Mouse (Mus musculus) spleen, adult 12 weeks (tissue): ENCODE data around the gene Vmp1.

Source experiments
- DNase-seq: peaks from one replicate; pipeline ENCODE4 v3.0.0; 2022; ENCODE audit warnings: low spot score

Vmp1 gene

DNA sequence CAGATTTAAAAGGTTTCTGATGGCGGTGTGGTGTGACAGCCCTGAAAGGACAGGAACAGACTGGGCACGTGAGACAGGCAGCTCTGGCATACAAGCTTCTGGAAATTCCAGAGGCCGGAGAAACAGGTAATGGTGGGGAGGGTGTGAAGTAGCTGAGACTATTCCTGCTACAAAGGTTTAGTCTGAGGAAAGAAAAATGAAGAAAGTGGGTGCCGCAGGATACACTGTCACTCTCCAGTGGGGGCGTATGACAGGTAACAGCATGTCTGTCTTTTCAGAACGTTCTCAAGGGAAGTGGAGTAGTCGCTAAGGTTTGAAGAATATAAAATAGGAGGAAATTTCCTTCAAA lies 83.5 kb downstream of the Vmp1 start:
- DNase-seq, result no peak

DNA sequence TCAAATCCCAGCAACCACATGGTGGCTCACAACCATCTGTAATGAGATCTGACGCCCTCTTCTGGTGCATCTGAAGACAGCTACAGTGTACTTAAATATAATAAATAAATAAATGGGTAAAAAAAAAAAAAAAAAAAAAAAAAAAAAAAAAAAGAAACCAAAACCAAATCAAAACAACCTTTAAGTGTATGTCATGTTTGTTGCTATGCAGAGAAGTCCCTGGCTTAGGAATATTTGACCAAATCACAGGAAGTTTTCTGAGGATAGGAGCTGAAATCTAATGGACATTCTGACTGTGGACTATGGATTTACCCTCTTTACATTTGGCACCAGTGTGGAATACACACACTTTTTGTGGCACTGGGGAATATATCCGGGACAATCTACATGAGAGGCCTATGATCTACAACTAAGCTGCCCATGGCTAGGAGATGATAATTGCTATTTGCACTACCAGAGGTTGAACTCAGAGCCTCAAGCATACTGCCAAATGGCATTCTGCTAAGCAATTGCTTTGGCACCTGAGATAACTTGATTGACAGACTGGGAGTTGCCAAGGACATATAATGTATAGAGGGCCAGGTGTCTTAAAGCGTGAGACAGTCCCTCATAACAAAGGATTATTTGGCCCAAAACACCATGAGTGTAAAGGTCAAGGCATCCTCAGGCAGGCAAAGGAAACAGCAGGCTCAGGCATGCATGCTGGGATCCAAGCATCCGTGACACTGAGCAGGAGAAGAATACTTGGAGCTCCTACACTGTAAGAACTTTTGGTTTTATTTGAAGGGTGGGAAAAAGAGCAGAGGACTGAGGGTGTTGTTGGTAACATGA lies 84.0 kb downstream of the Vmp1 start:
- DNase-seq, result no peak

DNA sequence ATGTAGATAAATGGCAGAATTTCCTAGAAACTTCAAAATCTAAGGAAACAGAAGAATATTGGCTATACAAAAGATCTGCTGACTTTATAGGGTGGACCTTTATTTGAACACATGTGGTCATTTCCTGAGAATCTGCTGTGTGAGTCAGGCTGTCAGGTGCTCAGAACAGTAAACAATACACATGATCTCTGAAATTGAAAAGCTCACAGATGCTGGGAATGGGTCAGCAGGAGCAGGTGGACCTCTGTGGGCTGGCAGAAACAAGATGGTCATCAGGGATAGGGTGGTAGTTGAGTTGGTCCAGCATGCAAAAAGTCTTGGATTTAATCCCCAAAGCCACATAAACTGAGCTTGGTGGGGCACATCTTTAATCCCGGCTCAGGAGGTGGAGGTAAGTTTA lies 85.1 kb downstream of the Vmp1 start:
- DNase-seq, result no peak

DNA sequence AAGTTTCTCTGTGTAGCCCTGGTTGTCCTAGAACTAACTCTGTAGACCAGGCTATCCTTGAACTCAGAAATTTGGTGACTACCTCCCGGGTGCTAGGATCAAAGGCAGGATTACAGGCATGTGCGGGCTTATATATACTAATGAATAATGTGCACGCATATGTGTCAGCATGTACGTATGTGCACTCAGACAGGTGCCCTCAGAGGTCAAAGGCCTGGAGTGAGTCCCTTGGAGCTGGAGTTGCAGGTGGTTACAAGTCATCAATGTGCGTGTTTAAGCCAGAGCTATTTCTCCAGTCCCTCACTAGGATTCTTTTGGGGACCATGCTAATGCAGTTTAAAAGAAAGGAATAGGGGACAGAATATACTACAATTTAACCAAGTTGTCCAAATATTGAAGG lies 85.5 kb downstream of the Vmp1 start:
- DNase-seq, result no peak

- DNase-seq, result no peak
Observed at GRCm38 (mm10) chr11:86596976-86597375, 86.7 kb downstream of the Vmp1 start.

DNA sequence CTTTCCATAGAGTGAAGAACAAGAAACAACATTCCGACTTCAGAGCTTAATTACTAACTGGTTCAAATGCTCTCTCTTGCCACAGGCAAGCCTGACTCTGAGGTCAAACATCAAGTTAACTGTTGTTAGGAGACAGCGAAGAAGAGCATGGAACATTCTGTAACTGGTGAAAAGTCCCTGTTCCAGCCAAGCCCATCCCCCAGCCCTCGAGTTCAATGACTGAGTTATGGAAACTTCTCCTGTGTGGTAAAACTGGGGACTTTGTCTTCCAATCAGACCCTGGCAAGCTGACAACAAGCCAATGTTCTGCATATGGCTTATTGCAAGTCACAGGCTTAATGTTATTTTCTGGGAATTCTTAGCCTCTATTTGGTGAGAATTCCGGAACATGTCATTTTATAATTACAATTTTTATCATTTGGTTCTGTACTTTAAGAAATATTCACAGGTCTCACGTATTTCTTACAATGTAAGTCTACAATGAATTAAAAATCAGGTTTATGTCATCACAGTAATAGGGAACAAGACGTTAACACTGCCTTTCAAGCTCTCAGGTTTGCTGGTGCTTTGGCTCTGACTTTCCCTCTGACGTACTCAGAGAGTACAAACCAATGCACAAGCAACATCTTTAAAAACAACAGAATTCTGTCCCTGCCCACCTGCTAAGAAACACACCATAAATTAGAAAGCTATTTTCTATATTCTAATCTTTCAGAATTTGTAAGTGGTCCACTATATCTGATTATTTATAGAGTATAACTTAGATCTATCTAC lies 87.3 kb downstream of the Vmp1 start:
- DNase-seq, result no peak

DNA sequence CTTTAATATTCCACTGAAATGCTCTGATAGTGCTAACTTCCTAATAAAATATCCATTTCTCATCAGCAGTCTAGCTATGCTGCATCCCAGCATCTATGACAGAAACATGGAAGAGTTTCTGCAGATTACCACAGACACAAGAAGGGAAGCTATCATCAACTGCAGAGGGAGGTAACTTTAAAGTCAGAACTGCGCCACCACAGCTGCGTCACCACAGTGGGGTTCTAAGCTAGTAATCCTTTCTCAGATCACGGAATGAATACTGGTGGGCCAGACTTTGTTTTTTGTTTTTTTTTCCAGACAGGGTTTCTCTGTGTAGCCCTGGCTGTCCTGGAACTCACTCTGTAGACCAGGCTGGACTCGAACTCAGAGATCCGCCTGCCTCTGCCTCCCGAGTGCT lies 88.3 kb downstream of the Vmp1 start:
- no peak for DNase-seq

DNA sequence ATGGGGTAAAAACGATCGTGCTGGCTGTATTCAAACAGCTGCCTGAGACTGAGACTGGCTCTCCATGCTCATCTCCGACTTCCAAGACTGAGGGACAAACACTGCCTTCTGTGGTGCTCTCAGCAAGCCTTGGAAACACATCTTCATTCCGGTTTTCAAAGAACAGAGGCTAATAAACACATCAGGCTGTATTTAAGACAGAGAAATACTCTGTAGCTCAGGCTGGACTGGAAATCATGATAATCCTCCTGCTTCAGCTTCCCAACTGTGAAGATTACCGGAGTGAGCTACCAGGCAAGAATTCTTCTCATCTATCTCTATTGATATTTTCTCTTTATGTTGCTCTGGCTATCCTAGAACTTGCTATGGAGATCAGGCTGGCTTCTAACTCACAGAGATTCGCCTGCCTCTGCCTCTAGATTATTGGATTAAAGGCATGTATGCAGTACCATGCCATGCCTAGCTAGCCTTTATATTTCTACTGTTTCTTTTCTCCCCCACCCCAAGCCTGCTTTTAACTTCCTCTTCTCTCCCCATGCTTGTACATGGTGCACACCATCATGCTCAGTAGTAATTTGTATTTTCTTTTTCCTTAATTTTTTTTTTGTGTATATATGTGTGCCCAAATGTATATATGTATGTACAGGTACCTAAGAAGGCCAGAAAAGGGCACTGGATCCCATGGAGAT lies 89.3 kb downstream of the Vmp1 start:
- no peak for DNase-seq

DNA sequence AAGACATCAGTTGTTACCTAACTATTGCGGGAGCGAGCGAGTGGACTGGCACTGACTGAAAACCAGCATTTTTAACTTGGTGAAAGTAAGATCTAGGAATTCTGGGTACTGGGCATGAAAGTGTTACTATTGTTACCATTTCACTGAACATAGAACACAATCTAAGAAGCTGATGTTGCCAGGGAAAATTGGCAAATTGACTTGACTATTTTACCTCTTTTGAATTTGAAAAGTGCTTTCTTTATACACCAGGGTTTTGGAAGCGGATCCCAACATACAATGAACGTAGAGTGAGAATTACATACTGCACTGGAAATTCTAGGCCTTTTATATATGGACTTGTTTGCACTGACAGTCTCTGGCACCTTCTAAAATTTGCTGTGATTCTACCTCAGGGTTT lies 90.2 kb downstream of the Vmp1 start:
- DNase-seq, result no peak

DNA sequence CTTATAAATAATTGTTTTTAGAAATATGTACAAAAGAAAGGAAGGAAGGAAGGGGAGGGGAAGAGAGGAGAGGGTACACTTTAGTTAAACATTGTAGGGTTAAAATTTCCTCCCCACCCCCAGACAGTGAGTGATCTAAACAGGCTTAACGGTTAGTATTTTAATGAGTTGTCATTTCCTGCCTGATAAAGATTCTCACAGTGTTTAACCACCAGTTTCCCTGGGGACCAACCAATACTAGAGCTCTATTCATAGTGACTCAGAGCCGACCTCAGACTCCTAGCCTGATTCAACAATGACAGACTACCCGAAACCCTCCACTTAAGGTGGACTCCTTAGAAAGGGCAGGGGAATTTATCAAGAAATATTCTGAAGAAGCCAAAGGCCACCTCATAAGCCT lies 90.6 kb downstream of the Vmp1 start:
- no peak for DNase-seq

DNA sequence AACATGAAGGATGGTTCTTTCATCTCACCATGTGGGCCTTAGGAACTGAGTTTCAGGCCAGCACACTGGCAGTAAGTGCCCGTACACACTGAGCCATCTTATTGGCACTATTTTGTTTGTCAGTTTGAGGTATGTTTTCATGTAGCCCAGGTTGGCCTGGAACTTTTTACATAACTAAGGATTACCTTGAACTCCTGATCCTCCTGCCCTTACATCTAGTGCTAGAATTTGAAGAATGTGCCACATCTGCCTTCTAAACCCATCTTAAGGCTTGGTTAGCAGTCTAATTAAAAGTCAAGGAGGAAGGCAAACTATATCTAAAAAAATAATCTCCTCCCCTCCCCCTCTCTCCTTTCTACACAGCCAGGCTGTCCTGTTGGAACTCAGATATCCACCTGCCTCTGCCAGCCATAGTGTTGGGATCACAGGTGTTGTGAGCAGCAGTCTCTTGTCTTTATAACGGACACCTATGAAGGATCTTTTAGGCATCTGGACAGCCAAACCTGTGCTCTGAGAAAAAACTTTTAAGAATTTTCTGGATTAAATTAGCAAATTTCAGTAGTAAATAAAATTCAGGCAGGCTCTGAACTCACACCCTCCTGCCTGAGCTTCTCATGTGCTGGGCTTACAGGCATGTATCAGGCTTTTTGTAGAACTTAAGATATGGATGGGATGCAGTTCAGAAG lies 91.6 kb downstream of the Vmp1 start:
- no peak for DNase-seq

- DNase-seq, result no peak
Observed at GRCm38 (mm10) chr11:86591301-86591845, 92.3 kb downstream of the Vmp1 start.

GRCm38 (mm10) chr11:86590579-86590978 lies 93.1 kb downstream of the Vmp1 start:
- DNase-seq, result no peak

GRCm38 (mm10) chr11:86590066-86590465 lies 93.6 kb downstream of the Vmp1 start:
- no peak for DNase-seq

GRCm38 (mm10) chr11:86588583-86589298 lies 94.9 kb downstream of the Vmp1 start:
- DNase-seq, result no peak

GRCm38 (mm10) chr11:86587830-86588229 lies 95.8 kb downstream of the Vmp1 start:
- DNase-seq, result no peak

DNA sequence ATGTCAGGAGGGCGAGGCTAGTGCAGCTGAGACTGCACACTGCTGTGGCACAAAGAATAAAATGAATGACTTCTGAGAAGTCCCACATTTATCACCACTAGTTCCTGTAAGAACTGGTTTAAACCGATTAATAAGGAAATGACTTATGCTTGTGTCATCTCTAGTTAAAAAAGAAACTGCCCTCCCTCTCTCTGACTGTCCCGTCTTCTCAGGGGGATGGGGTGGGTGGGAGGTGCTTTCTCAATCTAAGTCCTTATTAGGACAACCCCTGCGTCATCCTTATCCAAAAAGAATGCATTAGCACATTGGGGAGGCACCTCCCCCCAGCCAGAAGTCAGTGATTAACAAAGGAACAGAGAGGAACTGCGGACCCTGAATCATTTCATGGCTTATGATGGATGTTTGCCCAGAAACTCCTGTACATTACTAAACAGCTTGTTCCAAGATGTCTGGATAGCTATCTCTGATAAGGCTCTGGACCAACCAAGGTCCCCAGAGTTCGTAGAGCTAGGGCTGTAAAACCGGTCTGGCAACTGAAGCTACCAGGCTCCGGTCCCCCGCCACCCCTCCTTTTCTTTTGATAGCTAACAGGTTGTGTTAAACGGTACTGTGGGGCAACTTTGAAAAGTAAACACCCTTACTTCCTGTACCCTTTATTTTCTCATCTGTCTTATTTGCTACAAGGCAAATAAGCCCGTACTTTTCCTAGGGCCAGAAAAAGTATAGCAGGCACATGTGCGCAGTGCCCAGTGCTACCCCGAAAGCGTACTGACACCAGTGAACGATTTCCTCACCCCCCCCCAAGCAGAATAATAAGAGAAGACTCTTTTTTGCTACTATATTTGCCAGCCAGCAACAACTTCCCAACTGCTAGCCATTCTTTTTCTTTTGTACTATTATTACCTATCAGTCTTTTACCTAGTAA lies 96.5 kb downstream of the Vmp1 start:
- peak; percentile 52 for DNase-seq

DNA sequence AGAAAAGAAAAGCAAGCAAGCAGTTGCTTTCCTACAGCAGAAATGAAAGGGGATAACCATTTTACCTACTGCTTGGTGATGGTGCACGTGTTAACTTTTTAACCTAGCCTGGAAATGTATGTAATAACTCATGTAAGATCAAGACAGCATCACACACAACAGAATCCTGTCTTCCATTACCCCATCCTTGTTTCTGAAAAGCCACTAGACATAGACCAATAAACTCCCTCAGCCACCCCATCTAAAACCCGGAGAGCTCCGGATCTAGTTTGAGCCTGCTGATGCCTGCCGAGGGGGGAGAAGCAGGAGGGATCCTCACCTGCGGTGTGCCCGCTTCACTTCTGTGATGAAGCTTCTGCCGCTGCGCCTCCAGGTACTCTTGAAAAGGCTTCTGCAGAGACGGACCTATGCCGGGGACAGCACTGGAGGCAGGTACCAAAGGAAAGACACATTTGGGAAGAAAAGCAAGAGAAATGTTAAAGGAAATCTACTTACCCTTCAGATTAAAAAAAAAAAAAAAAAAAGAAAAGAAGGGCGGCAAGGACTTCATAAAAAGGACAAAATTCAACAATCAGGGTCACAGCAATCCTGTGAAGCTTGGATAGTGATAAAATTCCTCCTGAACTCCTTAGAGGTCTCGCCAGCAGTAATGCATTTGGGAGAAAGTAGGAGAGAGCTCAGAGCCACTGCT lies 97.3 kb downstream of the Vmp1 start:
- peak; percentile 53 for DNase-seq

GRCm38 (mm10) chr11:86585598-86585984 lies 98.0 kb downstream of the Vmp1 start:
- DNase-seq, result no peak
